Mouse (Mus musculus): ENCODE data around the gene Vmn1r107. TPM values are rescaled to one million over a fixed set of nuclear protein-coding genes. Genes with fewer than 3 reads are reported as not detected.
"Not testable (repeated sequence)": the region's sequence is repeated elsewhere in the genome, so short reads cannot be mapped to it uniquely, and the experiment has no call there.

The Vmn1r107 gene
- not detected in 2 replicates for polyA plus RNA-seq (2015; fragmentation: Nextera tagmentation; extraction: Ambion mirVana)

GRCm38 (mm10) chr7:20668618-20669017 is at the start of gene Vmn1r107:
TSS of gene Vmn1r107 (plus strand) at chr7:20668918.
- not testable (repeated sequence) for H3K27me3 ChIP-seq; H3K27ac ChIP-seq (replicated peaks); H3K9ac ChIP-seq; H3K4me3 ChIP-seq; H3K4me1 ChIP-seq (replicated peaks); ATAC-seq (ENCODE audit: low FRiP score, low read depth); H3K9me3 ChIP-seq; H3K4me2 ChIP-seq; H3K36me3 ChIP-seq
- WGBS, result no CpG with 5 or more reads among the region's 3 CpGs

GRCm38 (mm10) chr7:20703116-20703515 is 34.4 kb downstream of the Vmn1r107 start, which contains the start of gene Vmn1r111:
TSS of gene Vmn1r111 (minus strand) at chr7:20703216.
- H3K36me3 ChIP-seq; H3K4me2 ChIP-seq; H3K9me3 ChIP-seq; H3K4me3 ChIP-seq; H3K27me3 ChIP-seq; ATAC-seq (ENCODE audit: low FRiP score, low read depth); H3K9ac ChIP-seq; H3K4me1 ChIP-seq (replicated peaks); H3K27ac ChIP-seq (replicated peaks): not testable (repeated sequence)
- no CpG with 5 or more reads among the region's 2 CpGs for WGBS

Other genes starting within 250 kb of the Vmn1r107 start
- not detected in 2 replicates for gene Vmn1r101, start 226.3 kb upstream of the Vmn1r107 start, polyA plus RNA-seq (2015; fragmentation: Nextera tagmentation; extraction: Ambion mirVana)
- not detected in 2 replicates for gene Gm10670, start 194.0 kb upstream of the Vmn1r107 start, polyA plus RNA-seq (2015; fragmentation: Nextera tagmentation; extraction: Ambion mirVana)
- not detected in 2 replicates for gene Vmn1r103, start 158.4 kb upstream of the Vmn1r107 start, polyA plus RNA-seq (2015; fragmentation: Nextera tagmentation; extraction: Ambion mirVana)
- gene Vmn1r104, start 135.1 kb upstream of the Vmn1r107 start, polyA plus RNA-seq (2015; fragmentation: Nextera tagmentation; extraction: Ambion mirVana), result not detected in 2 replicates
- gene Gm5726, start 123.2 kb upstream of the Vmn1r107 start, polyA plus RNA-seq (2015; fragmentation: Nextera tagmentation; extraction: Ambion mirVana), result not detected in 2 replicates
- not detected in 2 replicates for gene Gm4141, start 92.7 kb upstream of the Vmn1r107 start, polyA plus RNA-seq (2015; fragmentation: Nextera tagmentation; extraction: Ambion mirVana)
- not detected in 2 replicates for gene Gm4513, start 69.9 kb upstream of the Vmn1r107 start, polyA plus RNA-seq (2015; fragmentation: Nextera tagmentation; extraction: Ambion mirVana)
- not detected in 2 replicates for gene Vmn1r111, start 34.3 kb downstream of the Vmn1r107 start, polyA plus RNA-seq (2015; fragmentation: Nextera tagmentation; extraction: Ambion mirVana)
- gene Gm10668, start 61.7 kb downstream of the Vmn1r107 start, polyA plus RNA-seq (2015; fragmentation: Nextera tagmentation; extraction: Ambion mirVana), result not detected in 2 replicates
- not detected in 2 replicates for gene Vmn1r112, start 102.3 kb downstream of the Vmn1r107 start, polyA plus RNA-seq (2015; fragmentation: Nextera tagmentation; extraction: Ambion mirVana)
- not detected in 2 replicates for gene Vmn1r113, start 118.4 kb downstream of the Vmn1r107 start, polyA plus RNA-seq (2015; fragmentation: Nextera tagmentation; extraction: Ambion mirVana)
- gene Vmn1r114, start 143.3 kb downstream of the Vmn1r107 start, polyA plus RNA-seq (2015; fragmentation: Nextera tagmentation; extraction: Ambion mirVana), result not detected in 2 replicates
- not detected in 2 replicates for gene Vmn1r115, start 176.1 kb downstream of the Vmn1r107 start, polyA plus RNA-seq (2015; fragmentation: Nextera tagmentation; extraction: Ambion mirVana)
- not detected in 2 replicates for gene Vmn1r116, start 203.3 kb downstream of the Vmn1r107 start, polyA plus RNA-seq (2015; fragmentation: Nextera tagmentation; extraction: Ambion mirVana)
- gene Vmn1r117, start 215.2 kb downstream of the Vmn1r107 start, polyA plus RNA-seq (2015; fragmentation: Nextera tagmentation; extraction: Ambion mirVana), result not detected in 2 replicates
- not detected in 2 replicates for gene Vmn1r118, start 243.4 kb downstream of the Vmn1r107 start, polyA plus RNA-seq (2015; fragmentation: Nextera tagmentation; extraction: Ambion mirVana)

Data from hindbrain, embryonic 15.5 days (tissue).